Mouse (Mus musculus) embryonic fibroblast, embryonic 13.5 days (primary cell): ENCODE results near the gene Rassf3.

ENCODE experiments used
- CTCF ChIP-seq: IDR thresholded peaks from 2 replicates; pipeline ENCODE4 v1.5.1; 2011; ENCODE audit warnings: mild to moderate bottlenecking, control low read depth, low read length, moderate library complexity, borderline replicate concordance; ENCODE audit not compliant: insufficient read depth
- POLR2A ChIP-seq: IDR thresholded peaks from 2 replicates; pipeline ENCODE4 v1.6.1; 2011; ENCODE audit warnings: low read depth, mild to moderate bottlenecking, control low read depth, low read length, moderate library complexity

DNA sequence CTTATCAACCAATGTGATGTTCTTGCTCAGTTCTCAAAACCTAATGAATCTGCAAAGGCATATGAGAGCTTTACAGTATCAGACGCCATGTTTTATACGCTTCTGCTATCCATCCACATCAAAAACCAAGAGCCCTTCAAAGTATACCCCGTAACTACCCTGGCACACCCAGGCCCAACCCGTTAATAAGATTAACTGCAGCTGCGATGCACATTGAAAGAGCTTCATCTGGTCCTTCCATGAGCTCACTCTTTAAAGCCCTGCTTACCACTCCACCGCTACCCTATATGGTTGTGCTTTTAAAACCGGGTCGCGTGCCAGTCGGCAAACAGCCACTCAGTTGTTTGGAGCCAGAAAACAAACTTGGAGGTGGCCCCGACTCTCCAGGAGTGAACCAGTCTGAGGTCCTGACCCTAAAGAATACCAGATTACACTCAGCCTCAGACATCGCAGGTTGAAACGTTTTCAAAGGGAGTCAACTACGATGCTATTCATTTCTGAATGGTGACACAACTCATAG lies 50.6 kb downstream of the Rassf3 start:
- TF ChIP-seq CTCF (no peak), POLR2A (no peak)
